Mouse (Mus musculus) layer of hippocampus, adult 6 months (tissue): ENCODE results near the gene Ubqln5. TPM values are rescaled to one million over a fixed set of nuclear protein-coding genes. Genes with fewer than 3 reads are reported as not detected.

Source experiments
- long read RNA-seq, 2 experiments: library from polyadenylated mRNA; unstranded; transcript quantifications; one replicate each; pipeline ENCODE4 v2.0.0; 2019 to 2020
- polyA plus RNA-seq: library from polyadenylated mRNA; unstranded; fragments of <200 nt; fragmentation: Nextera tagmentation; gene quantifications from 2 replicates; pipeline ENCODE4 v1.2.3, GENCODE M21; 2021

Gene Ubqln5
- polyA plus RNA-seq, result not detected in 2 replicates
- long read RNA-seq, experiment 1, result 0 reads
- long read RNA-seq, experiment 2, result 0 reads

GRCm38 (mm10) chr7:104129726-104130125 lies at the start of gene Ubqln5:
Gene Ubqln5 (minus strand): TSS chr7:104129826.

DNA sequence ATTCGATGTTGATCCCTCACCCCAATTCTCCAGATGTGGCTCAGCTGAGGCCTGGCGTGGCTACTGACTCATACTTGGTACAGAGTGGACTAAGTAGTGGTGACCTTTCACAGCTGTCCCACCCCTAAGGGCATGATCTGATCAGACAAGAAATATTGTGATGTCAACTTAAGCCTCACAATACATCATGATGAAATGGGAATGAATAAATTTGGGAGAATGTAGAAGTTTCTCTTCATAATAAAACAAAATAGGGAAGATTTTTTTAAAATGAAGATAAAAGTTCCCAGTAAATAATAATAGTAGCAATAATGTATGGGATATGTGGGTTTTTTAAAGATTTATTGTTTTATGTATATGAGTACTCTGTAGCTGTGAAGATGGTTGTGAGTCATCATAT lies 20.8 kb upstream of the Ubqln5 start, which contains the start of gene Ubqlnl:
Ubqlnl (minus strand) TSS at position 101 of the 400 bp plus-strand sequence.

DNA sequence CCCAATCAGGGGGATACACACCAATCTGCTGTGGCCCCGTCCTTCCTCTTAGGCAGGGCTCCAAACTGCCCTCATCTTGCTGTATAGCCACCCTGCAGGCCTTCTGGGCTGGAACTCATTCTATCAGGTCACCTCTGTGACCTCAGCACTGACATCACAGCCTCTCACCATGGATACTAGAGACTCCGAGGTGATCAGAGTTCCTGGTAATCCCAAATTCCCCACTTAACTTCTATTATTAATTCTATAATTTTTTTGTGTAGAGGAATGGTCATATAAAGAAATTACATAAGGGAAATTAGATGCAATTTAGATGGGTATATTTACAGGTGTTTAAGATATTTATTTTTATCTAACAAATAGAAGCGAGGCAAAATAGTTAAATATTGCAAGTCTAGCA lies 13.6 kb upstream of the Ubqln5 start, which contains the start of gene Ubqln3:
Ubqln3 (minus strand) TSS at position 101 of the 400 bp plus-strand sequence.

DNA sequence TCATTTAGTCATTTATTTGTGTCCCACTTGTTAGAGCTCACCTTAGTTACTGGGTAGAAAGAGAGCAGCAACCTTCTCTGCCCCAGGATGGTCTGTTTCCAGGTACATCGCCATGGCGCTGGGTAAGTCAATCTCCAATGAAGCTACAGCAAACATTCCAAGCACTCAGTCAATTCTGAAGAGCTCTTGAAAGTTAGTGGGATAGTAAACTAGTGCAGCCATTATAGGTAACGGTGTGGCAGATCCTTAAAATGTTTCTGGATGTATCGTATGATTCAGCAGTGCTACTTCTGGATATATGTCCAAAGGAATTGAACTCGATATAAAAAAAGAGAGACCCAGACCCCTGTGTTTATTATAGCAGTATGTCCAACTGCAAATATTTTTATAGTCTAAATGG lies 7.7 kb upstream of the Ubqln5 start, which contains the start of gene Olfr643:
Olfr643 (minus strand) TSS at position 101 of the 400 bp plus-strand sequence.

GRCm38 (mm10) chr7:104104757-104104972 lies 25.0 kb downstream of the Ubqln5 start, which contains the start of gene Olfr646:
Gene Olfr646 (plus strand): TSS chr7:104104873.

GRCm38 (mm10) chr7:104085365-104085764 lies 44.3 kb downstream of the Ubqln5 start, which contains the start of gene Olfr645:
Gene Olfr645 (minus strand): TSS chr7:104085465.

Other genes starting within 250 kb of the Ubqln5 start
- not detected in 2 replicates for gene Olfr66, start 243.6 kb downstream of the Ubqln5 start, polyA plus RNA-seq
- not detected in 2 replicates for gene Olfr64, start 235.3 kb downstream of the Ubqln5 start, polyA plus RNA-seq
- not detected in 2 replicates for gene Olfr65, start 226.3 kb downstream of the Ubqln5 start, polyA plus RNA-seq
- not detected in 2 replicates for gene Olfr631, start 201.0 kb downstream of the Ubqln5 start, polyA plus RNA-seq
- gene Olfr632, start 195.5 kb downstream of the Ubqln5 start, polyA plus RNA-seq, result not detected in 2 replicates
- not detected in 2 replicates for gene Olfr633, start 185.4 kb downstream of the Ubqln5 start, polyA plus RNA-seq
- not detected in 2 replicates for gene Olfr635, start 158.7 kb downstream of the Ubqln5 start, polyA plus RNA-seq
- not detected in 2 replicates for gene Olfr638, start 131.1 kb downstream of the Ubqln5 start, polyA plus RNA-seq
- gene Olfr639, start 112.5 kb downstream of the Ubqln5 start, polyA plus RNA-seq, result not detected in 2 replicates
- not detected in 2 replicates for gene Olfr640, start 104.3 kb downstream of the Ubqln5 start, polyA plus RNA-seq
- not detected in 2 replicates for gene Olfr641, start 94.4 kb downstream of the Ubqln5 start, polyA plus RNA-seq
- not detected in 2 replicates for gene Olfr642, start 77.2 kb downstream of the Ubqln5 start, polyA plus RNA-seq
- not detected in 2 replicates for gene 4930516K23Rik, start 68.4 kb downstream of the Ubqln5 start, polyA plus RNA-seq
- not detected in 2 replicates for gene Olfr644, start 58.0 kb downstream of the Ubqln5 start, polyA plus RNA-seq
- not detected in 2 replicates for gene Olfr645, start 44.4 kb downstream of the Ubqln5 start, polyA plus RNA-seq
- not detected in 2 replicates for gene Olfr646, start 25.0 kb downstream of the Ubqln5 start, polyA plus RNA-seq
- not detected in 2 replicates for gene Olfr643, start 7.6 kb upstream of the Ubqln5 start, polyA plus RNA-seq
- not detected in 2 replicates for gene Ubqln3, start 13.5 kb upstream of the Ubqln5 start, polyA plus RNA-seq
- gene Ubqlnl, start 20.7 kb upstream of the Ubqln5 start, polyA plus RNA-seq, result not detected in 2 replicates
- not detected in 2 replicates for gene Olfm5, start 35.0 kb upstream of the Ubqln5 start, polyA plus RNA-seq
- gene Olfr648, start 53.6 kb upstream of the Ubqln5 start, polyA plus RNA-seq, result not detected in 2 replicates
- gene Olfr649, start 66.2 kb upstream of the Ubqln5 start, polyA plus RNA-seq, result not detected in 2 replicates
- gene Trim6, start 89.0 kb upstream of the Ubqln5 start, polyA plus RNA-seq, result 0.15 and 0.18 TPM in 2 replicates
- gene Trim34a, start 114.6 kb upstream of the Ubqln5 start, polyA plus RNA-seq, result 1.2 and 2.2 TPM in 2 replicates
- gene Trim5, start 158.3 kb upstream of the Ubqln5 start, polyA plus RNA-seq, result 0.15 and 0.21 TPM in 2 replicates
- 1.8 and 2.5 TPM in 2 replicates for gene Trim12a, start 185.6 kb upstream of the Ubqln5 start, polyA plus RNA-seq
- gene Trim34b, start 199.6 kb upstream of the Ubqln5 start, polyA plus RNA-seq, result 0.15 TPM in 1 of 2 replicates, not detected in the other
- 0.25 and 0.51 TPM in 2 replicates for gene Trim12c, start 223.5 kb upstream of the Ubqln5 start, polyA plus RNA-seq
- gene Trim30b, start 240.1 kb upstream of the Ubqln5 start, polyA plus RNA-seq, result 0.06 TPM in 1 of 2 replicates, not detected in the other